Mouse (Mus musculus): ENCODE measurements around the gene Hhat. TPM values are rescaled to one million over a fixed set of nuclear protein-coding genes. Genes with fewer than 3 reads are reported as not detected.

Gene Hhat
- total and polyA plus RNA-seq, 3 experiments: 0.21 to 1.2 (median 1.1) TPM

- no peak for DNase-seq (ENCODE audit: extremely low read depth)
- no peaks in the 10 kb centered on the region for H3K79me2 ChIP-seq (replicated peaks; ENCODE audit: control insufficient read depth, extremely low read depth, insufficient read depth, poor library complexity, severe bottlenecking)
Observed at GRCm38 (mm10) chr1:192785046-192785961, 14.3 kb upstream of the Hhat start.

GRCm38 (mm10) chr1:192784374-192784773 lies 13.4 kb upstream of the Hhat start:
- Histone ChIP-seq H3K27ac (ENCODE audit: insufficient read depth, low read depth) (no peak overlapping the region), H3K4me3 (replicated peaks in 1 of 3; ENCODE audit: low read depth in 2 of 3, low read length in 2 of 3, poor library complexity in 1 of 3) (no peak overlapping the region), H3K4me2 (ENCODE audit: insufficient read depth, low read depth, poor library complexity, severe bottlenecking) (no peak overlapping the region), H3K9me3 (replicated peaks; ENCODE audit: low read length) (no peaks in the 10 kb centered on the region), H3K9ac (ENCODE audit: insufficient read depth, low read depth) (no peak overlapping the region), H3K4me1 (ENCODE audit: control insufficient read depth in 1 of 2, insufficient read depth in 2 of 2) (peaks cover 0 to 3% of the 10 kb centered on the region in 2 experiments; a peak in 1 of 4 replicates), H3K27me3 (replicated peaks) (no peaks in the 10 kb centered on the region), H3K79me2 (replicated peaks; ENCODE audit: control insufficient read depth, extremely low read depth, insufficient read depth, poor library complexity, severe bottlenecking) (no peaks in the 10 kb centered on the region), H3K36me3 (replicated peaks in 1 of 2; ENCODE audit: control insufficient read depth in 1 of 2, insufficient read depth in 1 of 2, low read length in 1 of 2) (no peaks in the 10 kb centered on the region)
- DNase-seq (ENCODE audit: extremely low read depth): peak; percentile 47
- TF ChIP-seq SMC3 (IDR thresholded peaks at IDR 0.05; ENCODE audit: low read depth, low read length): peak; percentile 57
- TF ChIP-seq RAD21 (IDR thresholded peaks at IDR 0.05; ENCODE audit: low read depth, low read length): peak; percentile 65
- TF ChIP-seq ZKSCAN1 (IDR thresholded peaks at IDR 0.05; ENCODE audit: borderline replicate concordance, low read depth, low read length): no peak
- TF ChIP-seq CTCF (conservative IDR thresholded peaks at IDR 0.05 in 1 of 2, IDR thresholded peaks at IDR 0.05 in 1 of 2; ENCODE audit: low read depth in 2 of 2, low read length in 2 of 2): peak in 1 of 2 experiments; percentile 69; a peak in 2 of 4 replicates
- in situ Hi-C loops (cut with MboI; ENCODE audit: low pct_ligation_motif_present, low pct_unique_long_range_greater_than_20kb, low sequenced_read_pairs) (no loop called here), dilution Hi-C loops (cut with MboI; ENCODE audit: extremely low pct_ligation_motif_present, extremely low pct_unique_long_range_greater_than_20kb, low sequenced_read_pairs) (no loop called here)

More at GRCm38 (mm10) chr1:192785046-192785961, 14.3 kb upstream of the Hhat start:
- Histone ChIP-seq H3K9ac (ENCODE audit: insufficient read depth, low read depth) (no peak overlapping the region), H3K4me3 (replicated peaks in 1 of 3; ENCODE audit: low read depth in 2 of 3, low read length in 2 of 3, poor library complexity in 1 of 3) (no peak overlapping the region), H3K36me3 (replicated peaks in 1 of 2; ENCODE audit: control insufficient read depth in 1 of 2, insufficient read depth in 1 of 2, low read length in 1 of 2) (no peaks in the 10 kb centered on the region), H3K9me3 (replicated peaks; ENCODE audit: low read length) (no peaks in the 10 kb centered on the region), H3K4me1 (ENCODE audit: control insufficient read depth in 1 of 2, insufficient read depth in 2 of 2) (peaks cover 0 to 3% of the 10 kb centered on the region in 2 experiments; a peak in 1 of 4 replicates), H3K27me3 (replicated peaks) (no peaks in the 10 kb centered on the region), H3K27ac (ENCODE audit: insufficient read depth, low read depth) (no peak overlapping the region), H3K4me2 (ENCODE audit: insufficient read depth, low read depth, poor library complexity, severe bottlenecking) (no peak overlapping the region)
- TF ChIP-seq ZMIZ1 (IDR thresholded peaks at IDR 0.05; ENCODE audit: low read depth, low read length) (no peak), ELF1 (IDR thresholded peaks at IDR 0.05; ENCODE audit: low read depth, low read length) (no peak), EP300 (IDR thresholded peaks at IDR 0.05; ENCODE audit: low read length) (no peak), SIN3A (IDR thresholded peaks at IDR 0.05; ENCODE audit: low read length) (no peak), RCOR1 (conservative IDR thresholded peaks at IDR 0.05; ENCODE audit: low read depth, low read length) (no peak), MEF2A (IDR thresholded peaks at IDR 0.05; ENCODE audit: borderline replicate concordance, low read depth, low read length) (no peak), BHLHE40 (IDR thresholded peaks at IDR 0.05; ENCODE audit: low read depth, low read length) (no peak)
- dilution Hi-C loops (cut with MboI; ENCODE audit: extremely low pct_ligation_motif_present, extremely low pct_unique_long_range_greater_than_20kb, low sequenced_read_pairs) (no loop called here), in situ Hi-C loops (cut with MboI; ENCODE audit: low pct_ligation_motif_present, low pct_unique_long_range_greater_than_20kb, low sequenced_read_pairs) (no loop called here)

DNA sequence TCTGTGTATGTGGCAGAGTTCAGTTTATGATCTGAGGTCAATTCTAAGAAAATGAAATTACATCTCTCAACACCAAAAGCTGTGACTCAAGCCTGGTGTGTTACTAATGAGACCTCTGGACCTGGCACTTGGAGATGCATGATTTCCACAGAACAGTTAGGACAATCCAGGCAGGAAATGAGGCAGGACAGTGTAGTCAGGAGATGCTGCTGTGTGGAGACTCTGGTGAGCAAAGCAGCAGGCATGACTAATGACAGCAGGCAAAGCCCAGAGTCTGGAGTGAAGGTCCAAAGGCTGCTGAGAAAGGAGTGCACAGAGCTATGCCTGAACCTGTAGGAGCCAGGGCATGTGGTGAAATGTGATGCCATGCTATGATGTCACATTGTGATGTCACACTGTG lies 10.2 kb upstream of the Hhat start:
- DNase-seq (ENCODE audit: extremely low read depth): no peak
- dilution Hi-C loops (cut with MboI; ENCODE audit: extremely low pct_ligation_motif_present, extremely low pct_unique_long_range_greater_than_20kb, low sequenced_read_pairs) (no loop called here), in situ Hi-C loops (cut with MboI; ENCODE audit: low pct_ligation_motif_present, low pct_unique_long_range_greater_than_20kb, low sequenced_read_pairs) (no loop called here)
- H3K4me1 ChIP-seq (ENCODE audit: control insufficient read depth in 1 of 2, insufficient read depth in 2 of 2): peaks cover 0 to 3% of the 10 kb centered on the region in 2 experiments; a peak in 1 of 4 replicates
- H3K9ac ChIP-seq (ENCODE audit: insufficient read depth, low read depth): no peak overlapping the region
- no peak overlapping the region for H3K4me3 ChIP-seq (replicated peaks in 1 of 3; ENCODE audit: low read depth in 2 of 3, low read length in 2 of 3, poor library complexity in 1 of 3)
- no peak overlapping the region for H3K4me2 ChIP-seq (ENCODE audit: insufficient read depth, low read depth, poor library complexity, severe bottlenecking)
- H3K36me3 ChIP-seq (replicated peaks in 1 of 2; ENCODE audit: control insufficient read depth in 1 of 2, insufficient read depth in 1 of 2, low read length in 1 of 2): no peaks in the 10 kb centered on the region
- no peaks in the 10 kb centered on the region for H3K27me3 ChIP-seq (replicated peaks)
- TF ChIP-seq NELFE (IDR thresholded peaks at IDR 0.05; ENCODE audit: low read depth, low read length) (no peak), RCOR1 (conservative IDR thresholded peaks at IDR 0.05; ENCODE audit: low read depth, low read length) (no peak), ZKSCAN1 (IDR thresholded peaks at IDR 0.05; ENCODE audit: borderline replicate concordance, low read depth, low read length) (no peak), CHD2 (IDR thresholded peaks at IDR 0.05; ENCODE audit: low read length) (no peak), RAD21 (IDR thresholded peaks at IDR 0.05; ENCODE audit: low read depth, low read length) (no peak), MAX (IDR thresholded peaks at IDR 0.05; ENCODE audit: low read length) (no peak), GABPA (IDR thresholded peaks at IDR 0.05; ENCODE audit: insufficient replicate concordance, low read depth, low read length) (no peak), MAFK (IDR thresholded peaks at IDR 0.05; ENCODE audit: insufficient replicate concordance, low read length) (no peak), JUND (conservative IDR thresholded peaks at IDR 0.05; ENCODE audit: low read depth, low read length) (no peak), USF2 (conservative IDR thresholded peaks at IDR 0.05; ENCODE audit: low read depth, low read length) (no peak), ELF1 (IDR thresholded peaks at IDR 0.05; ENCODE audit: low read depth, low read length) (no peak), TCF12 (IDR thresholded peaks at IDR 0.05; ENCODE audit: low read depth, low read length) (no peak)
- H3K79me2 ChIP-seq (replicated peaks; ENCODE audit: control insufficient read depth, extremely low read depth, insufficient read depth, poor library complexity, severe bottlenecking): no peaks in the 10 kb centered on the region
- H3K9me3 ChIP-seq (replicated peaks; ENCODE audit: low read length): no peaks in the 10 kb centered on the region
- H3K27ac ChIP-seq (ENCODE audit: insufficient read depth, low read depth): no peak overlapping the region
